Mouse (Mus musculus): ENCODE measurements around the gene Tef.

The Tef gene

GRCm38 (mm10) chr15:81828426-81829207, 26.4 kb downstream of the Tef start:
- DNase-seq (ENCODE audit: low read depth, low spot score): no peak

- no peak for DNase-seq (ENCODE audit: low read depth, low spot score)
These were observed 27.0 kb downstream of the Tef start for GRCm38 (mm10) chr15:81829208-81829580.

GRCm38 (mm10) chr15:81830530-81830929, 28.3 kb downstream of the Tef start:
- DNase-seq (ENCODE audit: low read depth, low spot score): no peak

- peak; percentile 99 for DNase-seq (ENCODE audit: low read depth, low spot score)
These were observed 29.1 kb downstream of the Tef start for GRCm38 (mm10) chr15:81831136-81831825.

- DNase-seq (ENCODE audit: low read depth, low spot score): no peak
These were observed 30.0 kb downstream of the Tef start for GRCm38 (mm10) chr15:81832219-81832618.

GRCm38 (mm10) chr15:81833481-81833880, 31.3 kb downstream of the Tef start:
- no peak for DNase-seq (ENCODE audit: low read depth, low spot score)

- DNase-seq (ENCODE audit: low read depth, low spot score): no peak
These were observed 32.1 kb downstream of the Tef start for GRCm38 (mm10) chr15:81834171-81834841.

- DNase-seq (ENCODE audit: low read depth, low spot score): no peak
These were observed 33.0 kb downstream of the Tef start for GRCm38 (mm10) chr15:81835007-81835880.

GRCm38 (mm10) chr15:81836124-81836821, 34.1 kb downstream of the Tef start:
- peak; percentile 48 for DNase-seq (ENCODE audit: low read depth, low spot score)

GRCm38 (mm10) chr15:81836966-81837920, 35.0 kb downstream of the Tef start:
- DNase-seq (ENCODE audit: low read depth, low spot score): no peak

- no peak for DNase-seq (ENCODE audit: low read depth, low spot score)
These were observed 36.5 kb downstream of the Tef start for GRCm38 (mm10) chr15:81838554-81839235.

- DNase-seq (ENCODE audit: low read depth, low spot score): no peak
These were observed 37.4 kb downstream of the Tef start for GRCm38 (mm10) chr15:81839634-81840033.

GRCm38 (mm10) chr15:81840306-81840705, 38.1 kb downstream of the Tef start:
- no peak for DNase-seq (ENCODE audit: low read depth, low spot score)

GRCm38 (mm10) chr15:81842275-81842674, 40.1 kb downstream of the Tef start:
- no peak for DNase-seq (ENCODE audit: low read depth, low spot score)

- DNase-seq (ENCODE audit: low read depth, low spot score): no peak
These were observed 42.9 kb downstream of the Tef start for GRCm38 (mm10) chr15:81845033-81845625.

GRCm38 (mm10) chr15:81845724-81846123, 43.5 kb downstream of the Tef start:
- DNase-seq (ENCODE audit: low read depth, low spot score): peak; percentile 62

- DNase-seq (ENCODE audit: low read depth, low spot score): no peak
These were observed 44.5 kb downstream of the Tef start for GRCm38 (mm10) chr15:81846755-81847154.

- no peak for DNase-seq (ENCODE audit: low read depth, low spot score)
These were observed 44.9 kb downstream of the Tef start for GRCm38 (mm10) chr15:81847161-81847560.

GRCm38 (mm10) chr15:81847861-81848260, 45.6 kb downstream of the Tef start:
- DNase-seq (ENCODE audit: low read depth, low spot score): no peak

Measured in ZHBTc4 (cell line).